Mouse (Mus musculus): ENCODE measurements at regions not wholly inside any gene's neighbourhood (a gene's known extent, or its start where the extent isn't known, plus 50 kb on each side); places are given as distances from the start of the nearest gene placed in this dataset.

DNA sequence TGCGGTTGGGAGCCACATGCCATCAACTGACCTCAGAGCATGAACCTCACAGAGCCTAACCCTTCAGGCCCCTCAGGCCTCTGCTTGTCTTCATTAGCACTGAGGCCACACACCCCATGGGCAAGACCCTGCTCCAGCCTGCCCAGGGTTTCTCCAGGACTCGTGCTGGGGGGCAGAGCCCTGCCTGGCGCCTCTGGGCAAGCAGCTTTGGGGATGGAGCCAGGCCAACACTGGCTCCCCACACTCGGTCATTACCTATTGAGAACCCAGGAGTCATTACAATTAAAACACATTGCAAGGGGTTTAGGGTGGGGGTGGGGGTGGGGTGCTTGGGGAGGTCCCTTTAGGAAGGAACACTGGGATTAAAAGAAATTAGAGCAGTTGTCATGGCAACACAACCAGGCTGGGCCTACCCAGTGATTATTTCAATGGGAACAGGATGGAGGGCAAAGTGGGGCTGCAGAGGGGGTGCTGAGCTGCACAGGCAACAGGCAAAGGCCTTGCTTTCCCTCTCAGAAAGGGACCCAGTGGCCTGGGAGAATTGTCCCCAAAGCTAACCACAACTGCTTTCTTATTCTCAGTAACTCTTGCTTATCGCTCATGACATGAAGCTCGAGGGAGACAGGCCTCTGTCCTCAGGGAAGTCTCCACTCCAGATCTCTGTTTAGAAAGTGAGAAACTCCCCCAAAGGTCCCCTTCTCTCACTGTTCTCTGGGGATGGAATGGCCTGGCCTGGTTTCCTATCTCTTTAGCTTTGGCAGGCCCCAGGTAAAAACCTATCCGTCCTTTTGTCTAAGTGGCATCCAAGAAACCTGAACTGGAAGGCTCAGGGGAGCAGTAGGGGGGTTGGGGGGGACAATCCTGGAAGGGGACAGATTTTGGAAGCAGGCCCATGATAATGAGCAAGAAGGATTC lies 235.0 kb downstream of the Sox9 start:
- DNase-seq = peak; percentile 26
- intact Hi-C loops (cut with DNase I) = no loop called here

DNA sequence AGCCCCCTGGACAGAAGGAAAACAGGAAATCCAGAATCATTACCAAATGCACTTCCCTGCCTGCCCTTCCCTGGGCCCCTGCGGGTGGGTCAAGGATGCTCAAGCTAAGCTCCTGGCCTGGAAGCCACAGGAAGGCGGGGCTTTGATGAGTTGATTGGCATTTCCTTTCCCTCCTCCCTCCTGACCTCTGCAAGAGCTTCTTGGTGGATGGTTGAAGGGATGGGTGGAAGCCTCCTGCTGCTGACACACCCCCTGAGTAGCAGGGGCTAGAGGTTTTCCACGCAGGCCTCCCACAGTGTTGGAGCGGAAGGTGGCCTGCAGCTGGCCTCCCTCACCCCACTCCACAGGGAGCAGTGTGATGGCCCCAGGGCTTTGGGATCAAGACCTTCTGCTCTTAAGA lies 239.5 kb downstream of the Sox9 start:
- DNase-seq = no peak
- intact Hi-C loops (cut with DNase I) = no loop called here

DNA sequence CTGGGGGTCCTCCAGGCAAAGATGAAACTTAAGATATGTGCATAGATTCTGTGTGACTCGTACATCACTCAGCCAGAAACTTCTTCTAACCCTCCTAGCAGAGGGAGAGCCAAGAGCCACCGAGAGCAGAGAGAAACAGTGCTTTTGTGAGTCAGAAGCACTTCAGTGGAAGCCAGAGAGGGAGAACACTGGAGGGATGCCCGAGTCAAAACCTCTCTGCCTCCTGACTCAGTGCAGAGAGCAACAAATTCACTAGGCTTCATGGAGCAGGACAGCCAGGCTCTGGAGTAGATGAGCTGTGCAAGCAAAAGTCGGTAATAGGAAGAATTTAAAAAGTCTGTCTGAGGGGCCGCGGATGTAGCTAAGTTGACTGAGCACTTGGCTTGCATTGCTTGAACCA lies 245.0 kb downstream of the Sox9 start:
- intact Hi-C loops (cut with DNase I) = no loop called here
- DNase-seq = no peak

DNA sequence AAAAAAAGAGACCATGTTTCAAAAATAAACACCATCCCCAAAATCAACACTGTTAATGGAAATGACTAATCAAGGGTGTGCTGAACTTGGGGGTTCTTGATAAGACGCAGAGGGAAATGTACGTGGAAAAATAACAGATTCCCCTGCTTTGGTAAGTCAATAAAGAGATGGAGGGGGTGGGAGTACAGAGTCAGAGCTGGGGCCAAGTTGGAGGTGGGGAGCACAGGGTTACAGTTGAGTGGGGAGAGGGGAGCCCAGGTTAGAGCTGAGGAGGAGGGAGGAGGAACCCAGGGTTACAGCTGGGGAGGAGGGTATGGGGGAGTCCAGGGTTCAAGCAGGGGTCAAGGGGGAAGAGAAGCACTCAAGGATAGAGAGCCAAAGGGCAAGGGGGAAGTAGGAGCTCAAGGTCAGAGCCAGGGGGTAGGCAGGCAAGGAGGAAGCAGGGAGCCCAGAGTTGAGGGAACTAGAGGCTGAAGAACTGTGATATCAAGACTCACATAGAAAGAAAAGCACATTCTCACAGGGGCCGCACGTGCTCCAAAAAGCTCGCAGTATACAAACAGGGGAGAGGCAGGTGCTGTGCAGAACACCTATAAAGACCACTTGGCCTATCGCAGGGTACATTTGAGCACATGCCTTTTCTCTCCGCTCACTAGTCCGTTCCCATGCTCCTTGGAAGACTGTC lies 246.4 kb downstream of the Sox9 start:
- no peak for DNase-seq
- intact Hi-C loops (cut with DNase I) = no loop called here

DNA sequence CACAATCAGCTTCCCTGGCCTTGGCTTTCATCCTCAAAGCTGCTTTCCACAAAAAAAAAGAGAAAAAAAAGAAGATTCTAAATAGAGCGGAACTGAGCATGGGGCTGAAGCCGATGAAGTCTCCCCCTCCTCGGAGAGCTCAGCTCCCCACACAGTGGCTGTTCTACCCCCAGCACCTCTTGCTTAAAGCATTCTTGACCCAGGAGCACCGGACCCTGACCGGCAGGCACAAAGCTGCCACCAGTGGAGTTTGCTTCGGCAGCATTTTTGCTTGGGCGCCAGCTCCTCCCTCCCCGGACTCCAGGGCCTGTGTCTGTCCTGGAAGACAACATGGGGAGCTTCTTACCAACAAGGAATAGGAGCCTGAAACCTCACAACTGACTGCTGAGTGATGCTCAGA lies 249.4 kb downstream of the Sox9 start:
- no peak for DNase-seq
- intact Hi-C loops (cut with DNase I) = no loop called here

DNA sequence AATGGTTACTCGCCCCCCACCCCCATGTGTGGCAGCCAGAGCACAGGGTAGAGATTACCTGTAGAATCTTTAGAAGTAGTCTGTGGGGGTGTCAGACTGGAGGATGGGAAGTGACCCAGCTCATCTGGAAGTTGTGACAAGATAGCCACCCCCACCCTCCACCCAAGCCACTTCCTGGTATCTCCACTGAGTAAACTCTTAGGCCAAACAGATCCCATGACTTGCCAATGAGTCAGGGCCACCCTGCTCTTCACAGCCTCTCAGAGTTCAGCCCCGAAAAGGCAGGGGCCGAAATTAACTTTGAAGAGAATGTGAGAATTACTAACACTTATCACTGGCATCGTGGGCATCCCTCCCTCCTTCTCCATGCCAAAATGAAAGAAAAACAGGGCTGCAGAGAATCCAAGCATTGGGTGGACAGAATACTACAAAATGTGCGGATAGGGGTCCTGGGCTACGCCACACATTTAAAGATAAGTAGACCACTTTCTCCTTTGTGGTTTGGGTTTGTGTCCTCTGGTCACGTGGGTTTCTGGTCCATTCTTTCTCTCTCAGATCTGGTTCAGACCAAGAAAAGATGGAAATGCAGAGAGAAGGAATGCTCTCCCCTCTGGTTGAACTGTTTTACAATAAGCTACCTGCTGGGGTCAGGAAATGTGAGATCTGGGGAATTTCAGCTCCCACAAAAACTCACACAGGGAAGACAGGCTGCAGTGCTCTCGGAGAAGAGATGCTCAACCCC lies 250.6 kb downstream of the Sox9 start:
- intact Hi-C loops (cut with DNase I) = no loop called here
- no peak for DNase-seq

DNA sequence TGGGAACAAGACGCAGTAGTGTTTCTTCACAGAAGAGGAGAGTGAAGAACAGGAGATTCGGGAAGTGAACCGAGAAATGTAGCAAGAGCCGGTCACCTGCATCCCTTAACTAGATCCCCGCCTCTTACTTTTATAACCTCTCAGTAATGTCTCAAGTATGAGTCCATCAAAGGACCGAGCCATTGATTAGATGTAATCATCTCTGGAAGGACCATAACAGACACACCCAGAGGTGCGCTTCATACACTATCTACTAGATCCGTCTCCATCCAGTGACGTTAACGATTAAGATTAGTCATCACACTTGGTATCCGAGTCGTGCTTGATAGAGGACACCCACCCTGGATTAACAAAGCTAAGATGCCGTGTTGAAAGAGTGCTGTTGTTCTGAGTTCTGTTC lies 252.9 kb downstream of the Sox9 start:
- intact Hi-C loops (cut with DNase I) = no loop called here
- no peak for DNase-seq

DNA sequence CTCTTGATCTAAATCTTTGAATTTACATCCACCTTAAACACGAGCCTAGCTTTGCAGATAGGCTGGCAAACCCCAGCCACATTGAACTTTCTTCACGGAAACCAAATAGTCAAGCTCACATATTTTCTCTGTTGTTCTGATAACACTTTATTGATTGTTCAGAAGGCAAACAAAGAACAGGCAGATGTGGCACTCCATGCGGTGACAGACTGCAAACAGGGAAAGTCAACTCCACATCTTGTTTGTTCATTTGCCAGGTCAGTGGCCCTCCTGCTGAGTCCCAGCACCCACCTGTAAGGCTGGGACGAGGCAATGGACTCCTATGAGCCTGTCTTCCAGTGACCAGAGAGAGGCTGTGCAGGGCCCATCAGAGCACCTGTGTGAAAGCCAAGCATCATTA lies 255.7 kb downstream of the Sox9 start:
- intact Hi-C loops (cut with DNase I) = no loop called here
- DNase-seq = no peak

DNA sequence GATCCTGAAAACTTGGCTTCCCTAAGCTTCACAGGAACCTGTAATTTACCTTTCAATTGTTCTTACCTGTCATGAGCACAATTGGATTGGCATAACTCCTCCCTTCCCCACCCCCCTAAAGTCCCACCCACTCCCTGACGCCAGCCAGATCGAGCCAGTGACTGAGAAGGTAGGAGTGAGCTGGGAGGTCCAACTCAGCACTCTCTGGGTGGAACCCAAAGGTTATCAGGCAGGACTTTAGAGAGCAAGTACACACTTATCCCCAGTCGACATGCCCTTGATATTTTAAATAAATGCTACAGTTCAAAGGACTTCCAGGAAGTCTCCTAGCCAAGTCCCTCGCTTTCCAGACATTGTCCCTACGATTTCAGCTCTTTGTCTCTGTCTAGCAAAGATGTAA lies 260.7 kb downstream of the Sox9 start:
- no peak for DNase-seq
- intact Hi-C loops (cut with DNase I) = no loop called here

DNA sequence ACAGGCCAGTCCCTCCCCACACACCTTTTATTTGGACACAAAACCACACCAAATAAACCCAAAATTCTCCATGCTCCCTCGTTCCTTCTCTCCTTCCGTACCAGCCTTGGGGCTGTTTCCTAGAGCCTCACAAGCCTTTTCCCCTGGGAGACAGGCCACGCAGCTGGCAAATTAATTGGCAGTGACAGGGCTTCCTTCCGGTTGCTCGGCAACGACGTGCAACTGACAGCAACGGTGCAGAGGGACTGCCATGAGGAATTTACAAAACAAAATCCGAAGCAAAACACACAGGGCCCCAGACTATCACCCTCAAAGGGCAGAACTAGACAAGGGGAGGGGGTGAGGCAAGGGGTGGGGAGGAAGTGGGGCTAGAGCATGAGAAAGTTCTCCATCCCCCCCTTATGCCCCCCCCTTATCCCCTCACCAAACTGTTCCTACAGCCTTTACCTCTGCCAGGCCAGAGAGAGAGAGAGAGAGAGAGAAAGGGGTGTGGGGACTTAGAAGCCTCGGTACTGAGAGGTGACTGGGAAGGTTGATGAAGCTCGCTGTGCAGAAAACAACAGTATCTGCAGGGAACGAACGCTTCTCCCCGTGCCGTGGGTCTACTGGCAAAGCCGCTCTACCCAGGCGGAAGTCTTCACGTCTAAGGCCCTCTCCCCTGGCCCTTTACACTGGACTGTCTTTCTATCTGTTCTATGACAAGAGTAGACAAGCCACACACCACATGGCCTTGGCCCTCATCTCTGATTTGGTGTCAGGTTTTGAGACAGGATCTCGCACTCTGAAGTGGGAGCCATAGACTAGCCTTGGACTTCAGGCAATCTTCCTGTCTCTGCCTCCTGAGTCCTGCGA lies 264.4 kb downstream of the Sox9 start:
- peak; percentile 81 for DNase-seq
- intact Hi-C loops (cut with DNase I) = no loop called here

DNA sequence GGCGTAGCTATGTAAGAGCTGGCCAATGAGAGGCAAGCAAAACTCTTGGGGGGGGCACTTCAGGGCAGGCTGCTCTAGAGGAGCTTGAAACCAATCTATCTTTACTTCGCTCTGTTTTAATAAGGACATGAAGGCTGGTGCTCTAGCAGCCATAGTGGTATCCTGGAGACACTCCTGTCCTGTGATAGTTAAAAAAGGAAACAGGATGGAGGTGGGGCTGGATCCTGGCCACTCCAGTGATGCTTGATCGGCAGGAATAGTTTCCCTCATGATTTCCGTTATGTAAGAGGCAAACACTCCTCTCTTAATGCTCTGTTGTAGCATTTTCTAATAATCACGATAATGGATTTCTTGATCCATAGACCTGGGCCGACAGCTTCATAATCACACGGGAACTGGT lies 266.1 kb downstream of the Sox9 start:
- no peak for DNase-seq
- intact Hi-C loops (cut with DNase I) = no loop called here

DNA sequence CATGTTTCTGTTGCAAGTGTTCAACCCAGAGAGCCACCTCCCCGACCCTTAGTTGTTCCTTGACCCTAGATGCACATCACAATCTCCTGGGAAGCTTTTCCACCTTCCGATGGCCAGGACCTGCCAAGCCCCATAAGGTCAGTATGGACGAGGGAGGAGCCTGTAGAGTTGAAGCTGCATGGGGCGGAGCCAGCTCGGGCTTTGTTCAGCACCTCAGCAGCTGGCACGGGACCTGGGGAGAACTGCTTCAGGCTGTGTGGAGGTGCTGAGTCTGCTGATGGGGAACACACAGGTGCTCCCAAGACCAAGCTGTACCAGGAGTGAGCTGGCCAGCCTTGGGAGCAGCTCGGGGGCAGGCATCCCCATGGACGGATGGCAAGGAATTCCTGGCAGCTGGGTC lies 267.6 kb downstream of the Sox9 start:
- intact Hi-C loops (cut with DNase I) = no loop called here
- no peak for DNase-seq

DNA sequence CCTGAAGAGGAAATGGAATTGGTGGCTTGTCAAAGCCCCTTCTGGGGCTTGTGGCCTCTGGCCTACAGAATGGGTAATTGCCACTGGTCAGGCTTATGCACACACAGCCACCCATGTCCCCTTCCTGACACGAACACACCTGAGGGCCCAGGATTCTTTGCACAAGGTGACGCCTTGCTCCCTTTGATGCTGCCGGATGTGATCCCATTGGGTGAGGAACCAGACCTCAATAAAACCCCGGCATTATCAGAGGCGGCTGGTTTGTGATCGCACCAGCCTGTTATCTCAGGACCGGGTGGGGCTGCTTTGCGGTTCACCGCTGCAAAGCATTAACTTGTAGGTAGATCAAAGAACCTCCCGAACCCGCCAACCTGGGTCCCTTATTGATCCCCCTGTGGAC lies 270.5 kb downstream of the Sox9 start:
- DNase-seq = no peak
- intact Hi-C loops (cut with DNase I) = no loop called here

DNA sequence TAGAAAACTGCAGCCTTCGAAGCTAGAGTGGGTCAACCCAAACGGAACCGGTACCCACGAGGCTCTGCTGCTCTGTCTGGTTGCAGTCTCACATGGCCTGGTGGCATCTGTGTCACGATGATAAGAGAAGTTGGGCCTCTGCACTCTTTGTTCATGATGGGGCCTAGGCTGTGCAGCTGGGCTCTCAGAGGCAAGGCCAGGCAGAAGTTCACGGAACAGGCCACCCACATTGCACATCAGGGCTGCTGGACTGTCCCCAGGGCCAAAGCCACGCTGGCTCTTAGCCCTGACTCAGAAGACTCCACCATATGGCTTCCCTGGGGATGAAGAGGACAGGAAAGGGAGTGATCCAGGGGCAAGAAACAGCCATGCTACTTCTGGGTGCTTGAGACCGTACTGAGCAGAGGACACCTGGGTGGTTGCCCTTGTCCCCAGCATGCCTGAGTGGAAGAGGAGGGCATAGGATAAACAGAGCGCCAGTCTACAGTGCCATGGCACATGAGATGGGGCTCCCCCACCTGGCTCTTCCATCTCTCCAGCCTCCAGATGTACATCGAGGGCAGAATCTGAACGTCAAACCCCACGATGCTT lies 274.1 kb downstream of the Sox9 start:
- DNase-seq = peak; percentile 69
- intact Hi-C loops (cut with DNase I) = no loop called here

DNA sequence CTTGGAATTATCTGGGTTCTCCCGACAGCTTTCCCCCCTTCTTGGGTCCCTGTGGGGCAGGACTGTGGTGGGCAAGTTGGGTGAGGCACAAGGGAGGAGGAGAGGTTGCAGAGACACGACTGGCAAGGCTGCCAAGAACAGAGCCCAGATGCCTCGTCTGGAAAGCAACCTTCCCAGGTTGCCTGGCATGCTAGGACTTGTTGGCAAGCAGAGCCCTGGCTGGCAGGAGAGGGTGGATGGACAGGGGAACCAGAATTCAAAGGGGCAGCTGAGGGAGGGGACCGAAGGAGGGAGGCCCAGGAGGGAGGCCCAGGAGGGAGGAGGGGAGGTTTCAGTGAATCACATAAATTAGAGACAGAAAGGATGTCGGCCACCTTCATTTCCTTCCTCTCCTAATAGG lies 274.8 kb downstream of the Sox9 start:
- DNase-seq = peak; percentile 94
- intact Hi-C loops (cut with DNase I) = no loop called here

DNA sequence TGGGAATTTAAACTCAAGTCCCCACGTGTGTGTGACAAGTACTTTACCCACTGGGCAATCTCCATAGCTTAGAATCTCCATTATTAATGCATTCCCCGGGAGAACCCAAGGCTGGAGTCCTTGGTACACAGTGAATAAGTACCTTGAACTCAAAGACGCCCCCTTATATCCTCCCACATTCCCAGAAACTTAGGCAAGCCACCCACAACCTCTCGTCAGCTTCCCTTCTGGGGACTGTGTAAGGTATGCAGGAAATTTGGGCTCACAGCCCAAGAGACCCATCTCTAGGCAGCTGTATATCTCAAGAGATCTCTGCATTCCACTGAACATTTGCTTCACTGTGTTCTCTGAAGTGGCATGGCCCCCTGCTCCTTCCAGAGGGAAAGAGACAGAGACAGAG lies 288.3 kb downstream of the Sox9 start:
- DNase-seq = no peak
- intact Hi-C loops (cut with DNase I) = no loop called here

DNA sequence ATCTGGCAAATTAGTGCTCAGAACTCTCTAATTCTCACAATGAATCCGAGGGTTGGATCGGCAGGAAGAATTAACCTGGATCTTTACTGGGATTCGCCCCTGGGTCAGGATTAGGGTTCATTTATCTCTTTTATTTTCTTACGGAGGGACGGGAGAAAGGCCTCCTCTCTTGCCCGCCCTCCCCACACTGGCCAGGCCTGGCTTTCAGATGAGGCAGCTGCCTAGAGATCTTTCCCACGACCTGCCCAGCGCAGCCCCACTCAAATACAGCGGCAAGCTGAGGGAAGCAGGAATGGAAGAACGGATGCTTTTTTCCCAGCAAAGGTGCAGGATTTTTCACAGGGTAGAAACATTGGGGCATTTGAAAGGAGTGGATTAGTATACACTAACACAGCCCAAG lies 289.9 kb downstream of the Sox9 start:
- no peak for DNase-seq
- intact Hi-C loops (cut with DNase I) = no loop called here

DNA sequence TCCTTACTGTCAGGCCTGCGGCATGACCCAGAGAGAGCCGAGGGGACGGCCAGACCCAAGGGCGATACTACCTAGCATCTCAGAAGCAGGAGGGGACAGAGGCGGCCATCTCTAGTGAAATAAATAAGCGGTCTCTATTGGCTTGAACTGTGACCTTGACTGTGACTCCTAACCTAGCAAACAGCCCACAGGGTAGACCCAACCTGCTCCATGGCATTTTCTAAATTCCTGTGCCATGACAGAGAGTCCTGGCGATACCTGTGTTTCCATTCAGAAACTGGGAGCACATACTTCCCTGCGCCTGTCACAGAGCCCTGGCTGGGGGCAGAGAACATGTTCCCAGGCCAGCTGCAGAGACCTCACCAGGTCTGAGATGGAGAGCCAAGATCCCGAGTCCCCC lies 292.3 kb downstream of the Sox9 start:
- intact Hi-C loops (cut with DNase I) = no loop called here
- DNase-seq = no peak

DNA sequence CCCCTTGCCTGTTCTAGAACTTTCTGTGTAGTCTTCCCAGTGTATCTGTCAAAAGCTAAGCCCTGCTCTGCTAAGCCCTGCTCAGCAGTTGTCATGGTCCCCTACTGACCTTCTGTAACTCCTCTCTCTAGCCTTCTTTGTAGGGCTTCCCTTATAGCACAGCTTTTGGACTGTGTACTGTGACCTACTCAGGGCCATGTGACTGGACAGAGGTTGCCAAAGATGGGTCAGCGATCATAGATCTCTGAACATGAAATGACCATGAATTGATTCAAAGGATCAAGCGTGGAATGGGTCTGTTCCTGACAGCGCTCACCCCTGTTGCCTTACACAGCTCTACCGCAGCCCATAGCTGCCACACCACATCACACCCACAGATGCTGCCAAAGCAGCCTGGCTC lies 294.3 kb downstream of the Sox9 start:
- intact Hi-C loops (cut with DNase I) = no loop called here
- DNase-seq = no peak

DNA sequence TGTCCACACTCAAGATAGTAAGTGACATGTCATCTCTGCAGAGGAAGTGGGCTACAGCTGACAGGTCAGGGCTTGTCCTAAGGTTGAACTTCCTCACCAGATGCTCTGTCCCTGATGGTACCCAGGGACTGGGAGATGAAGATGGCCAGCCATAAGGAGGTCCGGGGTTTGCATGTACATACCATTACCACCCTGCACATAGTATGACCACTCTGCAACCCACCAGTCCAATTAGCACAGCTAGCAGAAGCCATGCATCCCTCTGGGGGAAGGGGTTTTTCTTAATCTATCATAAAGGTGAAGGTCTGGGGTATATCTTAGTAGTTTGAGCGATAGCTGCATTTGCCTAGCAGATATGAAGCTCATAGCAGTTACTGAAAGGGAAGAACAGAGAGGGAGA lies 298.3 kb downstream of the Sox9 start:
- no peak for DNase-seq
- intact Hi-C loops (cut with DNase I) = no loop called here

All from left cerebral cortex, postnatal 4 days (tissue).